Mouse (Mus musculus) bone marrow, adult 2 months (tissue): Measurements from ENCODE around the gene Ssh1. TPM values are rescaled to one million over a fixed set of nuclear protein-coding genes. Genes with fewer than 3 reads are reported as not detected.
A peak's percentile ranks its signal among the peaks of the same experiment; 100 is the strongest.

Experiments
- H3K27ac ChIP-seq: fragments of 200-500 bp; 2 replicates; pipeline ENCODE4 v1.5.1; 2012; ENCODE audit warnings: low read depth, mild to moderate bottlenecking, control low read depth, inconsistent platforms, low read length; ENCODE audit not compliant: control insufficient read depth, poor library complexity, insufficient read depth
- H3K4me1 ChIP-seq: fragments of 200-500 bp; 2 replicates; pipeline ENCODE4 v1.6.1; 2011; ENCODE audit warnings: low read length; ENCODE audit not compliant: control insufficient read depth, insufficient read depth
- H3K4me3 ChIP-seq: fragments of 200-500 bp; replicated peaks from 2 replicates; pipeline ENCODE3; 2011; ENCODE audit warnings: mild to moderate bottlenecking, low read depth, low read length, control low read depth; ENCODE audit not compliant: control insufficient read depth
- CTCF ChIP-seq: fragments of 200-500 bp; IDR thresholded peaks from 2 replicates; pipeline ENCODE4 v1.5.1; 2011; ENCODE audit warnings: low read length, control low read depth; ENCODE audit not compliant: control insufficient read depth, insufficient read depth
- POLR2A ChIP-seq: fragments of 200-500 bp; IDR thresholded peaks from 2 replicates; pipeline ENCODE4 v1.6.1; 2011; ENCODE audit warnings: low read depth, mild to moderate bottlenecking, control low read depth, low read length, borderline replicate concordance; ENCODE audit not compliant: control insufficient read depth
- WGBS: fragments of 180-500 bp; shearing (Covaris S2); methylation state at CpG from one replicate; pipeline ENCODE4 v1.1.7; 2018; 5-methylcytosine and 5-hydroxymethylcytosine counted together
- polyA plus RNA-seq: library from polyadenylated mRNA; stranded (reverse); fragments of >200 nt; gene quantifications from 2 replicates; pipeline ENCODE4 v1.2.4, GENCODE M21; 2011; ENCODE audit warnings: low replicate concordance; ENCODE audit not compliant: missing spikeins, insufficient read depth, insufficient read length

Gene Ssh1
- polyA plus RNA-seq, 1 experiment = 14.4 TPM

DNA sequence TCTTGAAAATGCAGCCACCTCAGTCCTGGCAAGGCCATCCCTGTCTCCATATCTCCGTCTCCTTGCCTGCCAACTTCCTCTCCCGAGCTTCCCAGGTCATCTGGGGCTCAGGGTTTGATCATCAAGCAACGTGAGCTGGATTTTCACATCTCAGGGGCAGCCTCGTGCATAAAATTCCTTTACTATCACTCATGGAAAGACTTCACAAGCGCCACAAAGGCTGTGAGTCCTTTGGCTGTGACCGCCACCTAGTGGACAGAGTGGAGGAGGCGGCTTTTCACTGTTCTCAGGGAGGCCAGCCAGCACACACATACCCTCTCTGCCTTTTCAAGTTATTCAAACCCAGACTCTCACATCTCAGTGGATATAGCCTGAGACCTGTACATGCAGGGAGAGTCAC, 39.3 kb downstream of the Ssh1 start:
- WGBS = 15% methylated on average over 7 of the region's 7 CpGs
- Histone ChIP-seq H3K27ac (no peak overlapping the region), H3K4me3 (no peak overlapping the region), H3K4me1 (no peaks in the 10 kb centered on the region; the same call in 1 of the 2 replicates)
- TF ChIP-seq CTCF (peak; percentile 92), POLR2A (no peak)

DNA sequence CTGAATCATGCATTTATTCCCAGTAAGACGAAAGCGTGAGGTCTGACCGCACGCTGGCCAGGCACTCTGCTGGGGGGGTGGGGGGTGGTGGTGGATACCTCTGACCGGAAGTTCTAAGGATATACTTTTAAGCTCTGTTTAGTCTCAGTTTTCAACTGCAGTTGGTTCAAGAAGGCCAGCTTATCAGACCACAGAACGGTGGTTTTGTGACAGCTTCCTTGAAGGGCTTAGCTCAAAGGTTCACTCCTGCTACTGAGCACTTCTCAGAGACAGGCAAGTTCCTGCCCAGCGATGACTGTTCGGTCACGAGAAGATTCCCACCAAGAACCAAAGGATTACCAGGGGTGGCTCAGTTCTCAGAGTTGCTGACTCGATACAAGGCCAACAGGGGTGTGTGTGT, 41.2 kb downstream of the Ssh1 start:
- TF ChIP-seq CTCF = no peak
- TF ChIP-seq POLR2A = no peak
- peak overlapping the region; percentile 52; the same call in 1 of the 2 replicates for H3K27ac ChIP-seq
- WGBS = 8% methylated on average over 10 of the region's 10 CpGs

DNA sequence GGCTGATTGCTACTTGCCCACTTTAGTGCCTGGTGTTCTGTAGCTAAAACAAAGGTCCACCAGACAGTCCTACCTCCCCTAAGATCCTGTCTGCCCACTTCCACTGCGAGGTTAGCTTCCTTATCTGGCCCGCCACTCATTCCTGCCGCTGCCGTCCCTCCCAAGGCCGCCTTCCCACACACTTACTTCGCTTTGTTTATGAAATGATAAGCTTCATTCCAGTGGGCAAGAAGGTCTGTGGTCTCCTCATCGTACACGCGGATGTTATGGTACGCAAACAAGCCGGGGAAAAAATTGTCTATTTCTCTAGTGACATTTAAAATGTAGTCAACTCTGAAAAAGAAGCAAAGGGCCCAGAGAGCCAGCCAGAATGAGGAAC, 42.0 kb downstream of the Ssh1 start:
- 8% methylated on average over 11 of the region's 11 CpGs for WGBS
- Histone ChIP-seq H3K4me1 (no peaks in the 10 kb centered on the region; the same call in 1 of the 2 replicates), H3K4me3 (no peak overlapping the region), H3K27ac (no peak overlapping the region)
- TF ChIP-seq CTCF (no peak), POLR2A (no peak)

More for the DNA sequence above, 41.2 kb downstream of the Ssh1 start:
- Histone ChIP-seq H3K4me3 (no peak overlapping the region), H3K4me1 (no peaks in the 10 kb centered on the region; the same call in 1 of the 2 replicates)

DNA sequence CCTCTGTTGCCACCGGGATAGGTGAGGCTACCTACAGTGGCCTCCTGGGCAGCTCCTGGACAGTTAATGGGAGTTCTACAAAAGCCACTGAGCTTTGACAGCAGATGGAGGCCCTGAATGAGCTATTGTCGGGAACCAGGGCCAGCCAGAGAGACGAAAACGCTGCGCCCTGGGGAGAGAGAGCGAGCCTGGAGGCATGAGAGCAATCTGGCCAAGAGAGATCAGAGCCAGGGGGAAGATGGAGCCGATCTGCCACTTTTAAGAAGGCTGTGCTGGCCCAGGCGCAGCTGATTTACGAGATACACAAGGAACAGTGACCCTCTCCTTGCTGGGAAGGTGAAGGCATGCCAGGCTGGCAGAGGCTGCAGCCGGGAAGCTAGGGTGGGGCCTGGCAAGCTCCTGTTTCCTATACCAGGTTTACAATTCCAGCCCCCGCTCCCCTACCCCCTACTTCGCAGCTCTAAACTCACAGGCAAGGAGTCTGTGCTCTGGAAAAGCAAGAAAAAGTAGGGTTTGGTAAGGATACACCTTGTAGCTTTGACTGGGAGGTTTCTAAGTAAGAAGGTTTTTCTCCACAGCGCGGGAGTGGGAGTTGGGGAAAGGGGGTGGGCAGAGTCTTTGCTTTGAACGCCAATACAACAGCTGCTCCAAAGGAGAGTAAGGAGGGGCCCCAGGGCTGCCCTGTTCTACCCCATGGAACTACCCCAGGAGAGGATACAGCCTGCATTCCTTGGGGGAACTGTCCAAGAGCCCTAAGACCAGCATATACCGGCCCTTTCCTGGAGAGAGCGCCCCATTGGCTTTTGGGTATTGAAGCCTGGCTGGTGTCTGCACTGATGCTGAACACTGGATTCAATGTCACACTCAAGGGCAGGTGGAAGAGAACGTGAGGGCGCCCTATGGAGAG, 42.7 kb downstream of the Ssh1 start:
- Histone ChIP-seq H3K4me1 (no peaks in the 10 kb centered on the region; the same call in 1 of the 2 replicates), H3K4me3 (no peak overlapping the region), H3K27ac (no peak overlapping the region)
- 66% methylated on average over 19 of the region's 19 CpGs for WGBS
- TF ChIP-seq CTCF (no peak), POLR2A (no peak)

DNA sequence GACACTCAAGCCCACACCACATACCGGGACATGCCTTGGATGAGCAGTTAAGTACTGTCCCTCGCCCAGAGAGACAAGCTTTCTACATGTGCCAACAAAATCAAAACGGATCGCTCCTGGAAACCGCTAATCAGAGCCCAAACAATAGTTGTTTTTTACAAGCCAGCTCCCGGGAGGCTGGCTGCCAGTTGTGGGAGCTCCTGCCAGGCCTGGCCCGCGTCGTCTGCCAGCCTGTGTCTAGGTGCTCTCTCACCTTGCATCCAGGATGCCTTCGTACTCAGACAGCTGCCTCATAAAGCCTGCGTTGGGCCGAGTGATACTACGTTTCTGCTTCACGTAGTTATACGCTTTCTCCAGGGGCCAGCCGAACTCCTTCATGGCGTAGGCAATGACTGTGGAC, 43.6 kb downstream of the Ssh1 start:
- Histone ChIP-seq H3K4me1 (no peaks in the 10 kb centered on the region; the same call in 1 of the 2 replicates), H3K4me3 (no peak overlapping the region), H3K27ac (no peak overlapping the region)
- 93% methylated on average over 17 of the region's 17 CpGs for WGBS
- no peak for TF ChIP-seq CTCF
- TF ChIP-seq POLR2A = no peak

DNA sequence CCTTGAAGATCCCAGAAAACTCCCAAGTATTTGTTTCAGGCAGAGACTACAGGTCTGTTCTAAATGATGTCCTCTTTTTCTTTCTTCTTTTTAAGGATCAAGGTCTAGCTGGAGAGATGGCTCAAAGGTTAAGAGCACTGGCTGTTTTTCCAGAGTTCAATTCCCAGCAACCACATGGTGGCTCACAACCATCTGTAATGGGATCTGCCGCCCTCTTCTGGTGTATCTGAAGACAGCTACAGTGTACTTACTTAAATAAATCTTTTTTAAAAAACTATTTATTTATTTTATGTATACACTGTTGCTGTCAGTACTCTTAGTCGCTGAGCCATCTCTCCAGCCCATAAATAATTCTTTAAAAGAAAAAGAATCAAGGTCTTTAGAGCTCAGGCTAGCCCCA, 46.4 kb downstream of the Ssh1 start:
- TF ChIP-seq CTCF (no peak), POLR2A (no peak)
- Histone ChIP-seq H3K27ac (no peak overlapping the region), H3K4me1 (peaks cover 1% of the 10 kb centered on the region; the same call in 1 of the 2 replicates), H3K4me3 (no peak overlapping the region)
- 88% methylated on average over 2 of the region's 2 CpGs for WGBS

DNA sequence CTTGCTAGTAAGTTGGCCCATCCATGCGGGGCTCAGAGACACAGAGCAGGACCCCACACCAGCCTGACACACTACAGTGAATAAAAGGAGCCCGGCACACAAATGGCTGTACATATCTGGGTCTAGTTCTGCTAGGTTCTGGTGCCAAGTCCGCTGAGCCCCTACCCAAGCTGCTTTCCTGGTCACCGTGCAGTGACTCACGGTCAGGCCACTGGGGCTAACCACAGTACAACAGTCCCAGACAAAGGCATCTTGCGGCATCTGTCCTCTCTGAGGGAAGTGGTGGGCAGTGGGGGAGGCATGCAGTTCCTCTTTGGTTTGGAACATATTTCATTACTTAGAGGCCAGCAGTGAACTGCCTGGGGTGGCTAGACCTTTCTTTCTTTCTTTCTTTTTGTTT, 48.6 kb downstream of the Ssh1 start:
- Histone ChIP-seq H3K4me1 (peaks cover 1% of the 10 kb centered on the region; the same call in 1 of the 2 replicates), H3K4me3 (peak overlapping the region; percentile 45), H3K27ac (peak overlapping the region; percentile 65)
- WGBS = 17% methylated on average over 6 of the region's 6 CpGs
- no peak for TF ChIP-seq CTCF
- no peak for TF ChIP-seq POLR2A

DNA sequence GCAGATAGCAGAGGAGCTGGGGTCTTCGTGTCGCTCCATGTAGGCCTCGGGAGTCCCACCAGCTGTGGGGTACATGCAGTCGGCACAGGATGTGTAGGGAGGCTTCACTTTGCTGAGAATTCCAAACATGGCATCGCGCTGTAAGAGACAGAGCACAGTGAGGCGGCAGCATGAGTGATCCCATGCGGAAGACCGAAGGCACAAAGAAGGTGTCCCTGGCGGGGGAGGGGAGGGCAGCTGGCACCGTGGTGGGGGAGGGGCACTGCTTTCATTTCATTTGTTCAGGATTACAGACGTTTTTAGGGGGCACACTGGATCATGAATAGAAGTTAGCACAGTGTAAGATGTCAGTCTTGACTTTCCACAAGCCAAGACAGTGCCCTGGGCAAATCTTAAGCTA, 50.4 kb downstream of the Ssh1 start:
- Histone ChIP-seq H3K4me1 (peaks cover 1% of the 10 kb centered on the region; the same call in 1 of the 2 replicates), H3K27ac (no peak overlapping the region), H3K4me3 (no peak overlapping the region)
- WGBS = 85% methylated on average over 12 of the region's 12 CpGs
- TF ChIP-seq CTCF (no peak), POLR2A (no peak)

DNA sequence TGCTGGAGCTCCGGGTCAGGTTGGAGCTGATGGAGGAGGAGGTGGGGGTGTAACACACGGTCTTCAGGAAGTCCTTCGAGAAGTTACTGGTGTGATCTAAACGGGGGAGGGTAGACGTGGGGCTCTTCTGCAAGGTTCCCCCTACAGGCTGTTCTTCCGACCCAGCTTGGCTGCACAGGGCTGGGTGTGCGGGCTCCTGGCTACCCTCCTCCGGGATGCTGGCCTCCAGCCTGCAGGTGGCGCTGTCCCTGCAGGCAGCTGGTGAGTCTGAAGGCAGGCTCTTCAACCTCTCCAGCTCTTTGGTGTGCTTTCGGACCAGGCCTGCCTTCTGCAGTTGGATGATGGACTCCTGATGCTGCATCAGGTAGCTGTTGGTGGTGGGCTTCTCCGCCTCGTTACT, 51.1 kb downstream of the Ssh1 start:
- peaks cover 1% of the 10 kb centered on the region; the same call in 1 of the 2 replicates for H3K4me1 ChIP-seq

More for the DNA sequence above, 51.1 kb downstream of the Ssh1 start:
- 76% methylated on average over 12 of the region's 12 CpGs for WGBS
- TF ChIP-seq CTCF (peak; percentile 68), POLR2A (no peak)
- no peak overlapping the region for H3K4me3 ChIP-seq
- no peak overlapping the region for H3K27ac ChIP-seq
